Mouse (Mus musculus) left cerebral cortex, adult 8-10 months (tissue): ENCODE results near the gene Zdhhc20. TPM values are rescaled to one million over a fixed set of nuclear protein-coding genes. Genes with fewer than 3 reads are reported as not detected.
"Not testable (repeated sequence)": the region's sequence is repeated elsewhere in the genome, so short reads cannot be mapped to it uniquely, and the experiment has no call there.

Experiments used
- DNase-seq, 2 experiments: peaks; one replicate each; pipeline ENCODE4 v3.0.0; 2022; ENCODE audit warnings: low spot score in 2 of 2
- total RNA-seq, 4 experiments: library from RNA; stranded (reverse); gene quantifications; 2 replicates each; pipeline ENCODE4 v1.2.4; 2022

Zdhhc20 gene
- total RNA-seq, 4 experiments from 2014 or later: 39.6 to 44.7 (median 42.6) TPM

- no peak for DNase-seq
Observed at GRCm38 (mm10) chr14:57892961-57893360, 2.9 kb upstream of the Zdhhc20 start.

GRCm38 (mm10) chr14:57889541-57890010 is 500 bp downstream of the Zdhhc20 start:
- DNase-seq: no peak

DNA sequence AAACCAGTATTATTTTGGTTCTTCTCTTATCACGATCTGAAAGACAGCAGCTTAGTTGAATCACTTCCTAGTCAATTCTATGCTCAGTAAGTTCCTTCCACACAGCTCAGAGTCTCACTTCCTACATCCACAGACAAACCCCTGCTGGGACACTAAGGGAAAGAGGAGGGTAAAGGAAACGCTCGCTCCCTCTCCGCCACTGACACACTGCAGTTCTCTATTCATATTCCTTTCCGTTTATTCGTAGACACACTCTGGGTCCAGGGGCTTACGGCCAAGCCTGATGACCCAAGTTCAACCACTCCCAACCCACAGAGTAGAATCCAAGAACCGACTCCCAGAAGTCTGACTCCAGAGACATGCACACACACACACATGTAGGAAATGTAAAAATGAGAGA is 2.9 kb downstream of the Zdhhc20 start:
- no peak for DNase-seq

- DNase-seq: no peak
Observed at GRCm38 (mm10) chr14:57886032-57886431, 4.0 kb downstream of the Zdhhc20 start.

DNA sequence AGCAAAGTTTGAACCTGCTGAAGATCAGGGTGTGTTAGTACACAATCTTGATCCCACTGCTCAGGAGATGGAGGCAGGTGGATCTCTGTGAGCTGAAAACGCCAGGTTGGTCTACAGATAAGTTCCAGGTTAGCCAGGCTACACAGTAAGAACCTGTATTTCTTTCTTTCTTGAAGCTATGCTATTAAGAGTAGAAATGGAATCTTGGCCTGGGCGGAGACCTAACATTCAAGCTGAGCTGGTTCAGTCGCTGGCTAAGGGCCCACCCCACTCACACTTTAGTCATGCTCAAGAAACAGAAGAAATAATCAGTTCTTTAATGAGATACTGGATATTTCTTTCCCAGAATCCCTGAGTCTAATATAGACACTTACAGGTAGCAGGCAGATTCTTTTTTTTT is 6.7 kb downstream of the Zdhhc20 start:
- no peak for DNase-seq

DNA sequence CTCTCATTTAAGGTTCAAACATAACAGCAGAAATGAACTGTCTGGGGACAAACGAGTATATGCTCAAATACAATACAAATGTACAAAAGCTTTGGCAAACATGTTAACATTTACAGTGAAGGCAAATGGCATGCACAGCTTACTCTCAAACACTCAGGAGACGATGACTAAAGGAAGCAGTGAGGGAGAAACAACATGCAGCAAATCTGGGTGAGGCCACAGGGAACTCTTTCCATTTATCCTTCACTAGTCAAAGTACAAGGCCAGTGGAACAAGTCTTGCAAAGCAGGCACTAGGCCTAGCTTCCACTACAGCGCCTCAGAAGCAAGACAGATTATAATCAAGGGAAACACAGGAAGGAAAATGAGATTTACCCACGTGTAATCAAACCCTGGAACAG is 7.4 kb downstream of the Zdhhc20 start:
- DNase-seq: no peak

DNA sequence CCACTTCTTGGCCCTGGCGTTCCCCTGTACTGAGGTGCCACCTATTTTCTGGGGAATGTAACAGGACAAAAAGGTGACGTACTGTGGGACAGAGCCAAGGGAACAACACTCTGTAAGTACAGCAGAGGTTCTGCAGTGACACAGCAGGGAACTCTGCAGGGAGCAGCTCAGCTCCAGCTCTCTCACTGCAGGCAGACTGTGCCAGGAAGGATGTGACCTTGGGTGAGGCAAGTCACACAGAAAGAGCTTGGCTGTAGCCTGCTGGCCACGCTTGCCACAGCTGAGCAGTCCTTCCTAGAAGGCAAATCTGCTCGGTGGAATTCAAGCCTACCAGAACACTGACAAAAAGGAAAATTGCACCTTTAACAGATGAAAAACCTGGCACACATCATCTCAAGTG is 8.3 kb downstream of the Zdhhc20 start:
- DNase-seq: no peak

DNA sequence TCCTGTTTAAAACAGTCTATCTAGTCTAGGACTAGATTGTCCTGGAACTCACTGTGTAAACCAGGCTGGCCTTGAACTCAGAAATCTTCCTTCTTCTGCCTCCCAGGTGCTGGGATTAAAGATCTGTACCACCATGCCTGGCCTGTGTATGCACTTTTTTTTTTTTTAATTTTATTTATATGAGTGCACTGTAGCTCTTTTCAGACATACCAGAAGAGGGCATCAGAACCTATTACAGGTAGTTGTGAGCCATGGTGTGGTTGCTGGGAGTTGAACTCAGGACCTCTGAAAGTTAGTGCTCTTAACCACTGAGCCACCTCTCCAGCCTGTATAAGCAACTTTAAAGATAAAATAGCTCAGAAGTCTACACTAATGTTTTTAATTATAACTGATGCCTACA is 9.0 kb downstream of the Zdhhc20 start:
- no peak for DNase-seq

DNA sequence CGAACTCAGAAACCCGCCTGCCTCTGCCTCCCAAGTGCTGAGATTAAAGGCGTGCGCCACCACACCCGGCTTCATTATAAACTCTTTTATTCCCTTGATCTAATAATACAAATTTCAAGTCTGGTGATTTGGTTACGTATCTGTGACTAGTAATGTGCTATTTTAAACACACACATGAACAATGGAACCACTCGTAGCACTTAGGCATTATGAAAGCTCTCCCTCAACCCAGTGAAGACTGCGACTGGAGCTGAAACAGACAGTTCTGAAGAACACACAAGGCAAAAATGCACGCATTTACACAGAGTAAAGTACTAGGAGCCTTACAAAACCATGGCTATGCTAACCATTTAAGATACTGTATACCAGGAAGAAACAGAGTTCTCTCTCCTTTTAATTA is 12.2 kb downstream of the Zdhhc20 start:
- no peak for DNase-seq

DNA sequence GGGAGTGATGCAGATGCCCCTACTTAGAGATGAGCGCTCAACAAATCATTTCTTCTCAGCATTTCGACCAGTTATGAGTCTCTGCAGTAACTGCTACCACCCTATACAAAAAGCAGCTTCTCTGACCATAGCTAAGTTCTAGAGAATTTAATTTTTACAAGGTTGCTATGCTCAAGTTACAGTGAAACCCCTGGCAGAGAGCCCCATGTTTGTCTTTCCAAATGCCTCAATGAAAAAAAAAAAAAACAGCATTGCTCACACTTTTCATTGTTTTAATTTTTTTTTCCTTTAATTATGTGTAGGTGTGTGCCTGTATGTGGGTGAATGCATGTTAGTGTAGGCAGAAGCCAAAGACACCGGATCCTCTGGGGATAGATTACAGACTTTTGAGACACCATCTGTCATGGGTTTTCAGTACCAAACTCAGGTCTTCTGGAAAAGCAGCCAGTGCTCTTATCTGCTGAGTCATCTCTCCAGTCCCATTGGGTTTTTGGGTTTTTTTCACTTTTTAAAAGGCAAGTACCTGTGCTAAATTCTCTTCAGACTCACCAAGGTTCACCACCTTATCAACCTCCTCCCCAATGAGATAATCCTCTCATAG is 23.3 kb downstream of the Zdhhc20 start:
- DNase-seq: peak in 1 of 2 experiments; percentile 36

- no peak for DNase-seq
Observed at GRCm38 (mm10) chr14:57865256-57865655, 24.8 kb downstream of the Zdhhc20 start.

DNA sequence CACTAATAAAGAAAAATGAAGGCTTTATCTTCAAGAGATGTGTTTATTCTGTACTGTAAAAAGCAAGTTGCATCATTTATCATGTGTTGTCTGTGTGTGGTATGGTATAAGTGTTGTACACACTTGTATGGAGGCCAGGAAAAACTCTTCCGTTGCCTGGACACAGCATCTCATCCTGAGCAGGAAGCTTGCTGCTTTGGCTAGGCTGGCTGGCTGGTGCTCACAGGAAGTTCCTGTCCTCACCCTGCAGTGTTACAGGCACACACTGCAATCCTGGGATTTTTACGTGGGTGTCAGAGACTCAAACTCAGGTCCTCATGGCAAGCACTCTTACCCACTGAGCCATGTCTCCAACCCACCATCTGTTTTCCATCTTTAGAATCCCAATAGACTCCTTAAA is 26.9 kb downstream of the Zdhhc20 start:
- DNase-seq: no peak

DNA sequence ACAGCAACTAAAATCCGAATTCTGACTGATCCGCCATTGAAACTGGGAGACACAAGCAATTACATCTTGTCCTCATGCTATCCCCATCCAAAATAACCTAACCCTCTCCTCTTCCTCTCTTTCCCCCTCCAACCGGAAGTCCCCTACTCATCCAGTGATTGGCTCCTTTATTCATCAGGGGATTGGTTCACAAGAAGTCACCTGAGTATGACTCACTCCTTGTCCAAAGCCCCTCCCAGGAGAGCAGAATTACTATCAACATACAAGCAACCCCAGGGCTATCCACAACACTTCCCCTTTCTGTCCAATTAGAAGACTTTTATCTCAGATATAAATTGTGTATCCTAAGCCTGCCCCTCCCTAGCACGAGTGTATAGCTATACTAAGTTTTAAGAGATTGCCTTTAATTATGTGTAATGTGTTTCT is 28.1 kb downstream of the Zdhhc20 start:
- DNase-seq: no peak

DNA sequence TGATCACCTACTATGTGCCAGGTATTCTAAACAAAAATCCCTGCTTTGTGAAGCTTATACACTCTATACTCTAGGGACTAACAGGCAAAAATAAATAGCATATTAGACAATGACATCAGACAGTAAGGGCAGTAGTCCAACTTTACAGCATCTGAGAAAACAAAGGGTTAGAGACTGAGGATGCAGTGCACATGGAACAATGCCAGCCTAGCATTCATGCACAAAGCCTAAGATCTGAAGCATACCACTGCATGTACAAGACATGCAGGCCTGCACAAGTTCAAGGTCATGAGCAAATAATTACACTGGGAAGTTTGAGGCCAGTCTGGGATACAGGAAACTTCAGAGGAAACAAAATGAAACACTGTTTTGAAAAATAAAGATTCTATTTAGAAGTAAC is 30.6 kb downstream of the Zdhhc20 start:
- no peak for DNase-seq

- DNase-seq: no peak
Observed at GRCm38 (mm10) chr14:57858601-57859000, 31.5 kb downstream of the Zdhhc20 start.

GRCm38 (mm10) chr14:57856037-57856436 is 34.0 kb downstream of the Zdhhc20 start:
- not testable (repeated sequence) for DNase-seq

GRCm38 (mm10) chr14:57852961-57853360 is 37.1 kb downstream of the Zdhhc20 start:
- no peak for DNase-seq

- no peak for DNase-seq
Observed at GRCm38 (mm10) chr14:57850330-57850729, 39.7 kb downstream of the Zdhhc20 start.

DNA sequence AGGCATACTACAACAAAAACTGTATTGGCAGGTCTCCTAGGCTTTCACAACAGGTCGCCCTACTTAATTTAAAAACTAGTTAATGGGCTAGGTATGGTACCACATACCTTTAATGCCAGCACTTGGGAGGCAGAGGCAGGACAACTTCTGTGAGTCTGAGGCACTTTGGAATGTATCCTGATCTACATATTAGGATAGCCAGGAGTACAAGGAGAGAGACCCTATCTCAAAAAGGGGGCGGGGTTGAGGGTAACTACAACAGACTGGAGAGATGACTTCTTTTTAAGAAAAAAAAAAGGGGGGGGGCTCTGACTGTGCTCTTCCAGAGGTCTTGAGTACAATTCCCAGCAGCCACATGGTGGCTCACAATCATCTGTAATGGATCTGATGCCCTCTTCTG is 41.4 kb downstream of the Zdhhc20 start:
- DNase-seq: no peak

GRCm38 (mm10) chr14:57848061-57848460 is 42.0 kb downstream of the Zdhhc20 start:
- not testable (repeated sequence) for DNase-seq

- no peak for DNase-seq
Observed at GRCm38 (mm10) chr14:57844535-57844934, 45.5 kb downstream of the Zdhhc20 start.

GRCm38 (mm10) chr14:57835157-57835556 is 54.9 kb downstream of the Zdhhc20 start:
- DNase-seq: no peak

DNA sequence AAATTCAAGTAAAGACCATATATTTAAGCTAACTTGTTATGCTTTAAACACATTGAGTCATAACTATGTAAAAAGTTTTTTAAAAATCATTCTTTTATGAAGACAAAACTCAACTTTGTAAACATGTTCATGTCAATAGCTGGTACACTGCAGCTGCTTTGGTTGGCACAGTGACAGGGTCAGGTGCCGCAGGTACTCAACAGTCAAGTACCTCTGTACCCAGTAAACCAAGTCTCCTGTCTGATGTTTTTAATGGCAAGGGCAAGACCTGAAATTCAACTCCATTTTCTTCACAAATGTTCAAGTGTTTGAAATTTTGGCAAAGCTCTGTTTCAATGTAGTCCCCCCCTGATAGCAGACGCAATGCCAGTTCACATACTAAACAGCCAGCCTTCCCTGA is 56.5 kb downstream of the Zdhhc20 start:
- DNase-seq: no peak

GRCm38 (mm10) chr14:57827284-57827683 is 62.8 kb downstream of the Zdhhc20 start:
- DNase-seq: no peak
